Mouse (Mus musculus): Measurements from ENCODE around the gene Ush2a.

DNA sequence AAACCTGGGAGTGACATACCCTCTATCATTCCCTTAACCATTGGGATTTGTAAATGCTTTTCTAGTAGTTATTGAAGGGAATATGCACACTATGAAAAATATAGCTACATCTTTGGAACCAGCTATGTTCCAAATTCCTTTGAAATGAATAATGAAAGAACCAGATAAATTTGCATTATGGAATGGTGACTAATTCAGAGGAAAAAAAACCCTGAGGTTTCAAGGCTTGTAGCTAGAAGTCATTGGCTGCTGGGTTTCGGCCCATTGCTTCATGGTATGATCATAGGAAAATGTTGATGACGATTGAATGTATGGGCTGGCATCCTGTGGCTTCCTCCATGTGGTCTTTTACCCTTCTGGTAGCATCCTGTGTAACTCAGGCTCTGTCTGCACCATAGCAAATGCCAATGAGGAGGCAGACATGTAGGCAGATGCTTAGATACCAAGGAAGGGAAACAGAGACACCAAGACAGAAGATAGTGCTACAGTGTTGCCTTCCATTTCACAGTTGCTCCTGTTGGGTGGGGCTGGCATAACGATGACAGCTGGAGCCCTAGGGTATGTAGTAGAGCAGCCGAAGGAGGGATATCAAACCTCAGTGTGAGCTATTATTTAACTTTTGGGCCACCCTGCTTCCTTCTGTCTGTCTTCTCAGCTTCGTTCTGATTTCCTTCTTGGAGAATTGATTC lies 28.6 kb upstream of the Ush2a start:
- no peak for TF ChIP-seq CTCF (IDR thresholded peaks at IDR 0.05; ENCODE audit: insufficient read depth, low read length)
- no peak for TF ChIP-seq POLR2A (IDR thresholded peaks at IDR 0.05; ENCODE audit: borderline replicate concordance, extremely low read depth, low read depth, low read length)

All from lung, adult 2 months (tissue).